Mouse (Mus musculus) central nervous system, embryonic 14 days (tissue): ENCODE data around the gene Wdr60. TPM values are rescaled to one million over a fixed set of nuclear protein-coding genes. Genes with fewer than 3 reads are reported as not detected.

Experiments
- polyA plus RNA-seq: library from polyadenylated mRNA; depleted of rRNA; stranded (reverse); fragments of >200 nt; gene quantifications from 2 replicates; pipeline ENCODE4 v1.2.3, GENCODE M21; 2012; rRNA removed

The Wdr60 gene
- polyA plus RNA-seq = 16.0 and 18.4 TPM in 2 replicates

DNA sequence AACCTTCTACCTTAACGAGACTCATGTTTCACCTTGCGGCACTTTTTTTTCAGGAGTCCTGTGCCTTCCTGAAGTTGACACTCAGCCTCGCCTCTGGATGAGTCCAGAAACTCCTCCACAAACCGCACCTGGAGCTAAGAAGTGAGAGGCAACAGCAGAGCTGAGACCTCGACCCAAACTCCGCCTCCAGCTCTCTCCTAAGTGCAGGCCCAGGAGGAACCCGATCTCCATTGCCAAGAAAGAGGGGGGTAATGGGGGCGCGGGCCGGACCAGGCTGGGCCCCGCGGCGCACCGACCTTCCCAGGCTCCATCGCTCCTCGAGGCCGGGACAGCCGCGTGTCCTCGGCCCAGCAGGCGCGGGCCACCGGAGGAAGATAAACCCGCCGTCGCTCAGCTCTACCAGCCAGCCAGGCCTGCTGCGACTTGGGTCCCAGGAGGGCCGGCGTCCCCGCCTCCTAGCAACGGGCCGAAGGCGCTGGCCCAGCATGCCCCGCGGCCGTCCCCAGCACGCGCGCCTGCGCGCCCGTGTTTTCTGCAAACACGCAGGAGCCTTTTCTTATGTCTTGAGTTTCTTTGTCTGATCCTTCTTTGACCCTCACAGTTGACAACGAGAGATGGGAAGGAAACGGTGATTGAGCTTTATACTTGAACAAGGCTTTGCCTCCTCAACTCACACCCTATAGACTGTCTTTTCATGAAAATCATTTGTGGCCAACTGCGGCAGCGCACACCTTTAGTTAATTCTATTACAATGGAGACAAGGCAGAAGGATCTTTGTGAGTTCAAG is at the start of gene Wdr60:
TSS of gene Wdr60 (minus strand) at position 468 of the 787 bp plus-strand sequence.

DNA sequence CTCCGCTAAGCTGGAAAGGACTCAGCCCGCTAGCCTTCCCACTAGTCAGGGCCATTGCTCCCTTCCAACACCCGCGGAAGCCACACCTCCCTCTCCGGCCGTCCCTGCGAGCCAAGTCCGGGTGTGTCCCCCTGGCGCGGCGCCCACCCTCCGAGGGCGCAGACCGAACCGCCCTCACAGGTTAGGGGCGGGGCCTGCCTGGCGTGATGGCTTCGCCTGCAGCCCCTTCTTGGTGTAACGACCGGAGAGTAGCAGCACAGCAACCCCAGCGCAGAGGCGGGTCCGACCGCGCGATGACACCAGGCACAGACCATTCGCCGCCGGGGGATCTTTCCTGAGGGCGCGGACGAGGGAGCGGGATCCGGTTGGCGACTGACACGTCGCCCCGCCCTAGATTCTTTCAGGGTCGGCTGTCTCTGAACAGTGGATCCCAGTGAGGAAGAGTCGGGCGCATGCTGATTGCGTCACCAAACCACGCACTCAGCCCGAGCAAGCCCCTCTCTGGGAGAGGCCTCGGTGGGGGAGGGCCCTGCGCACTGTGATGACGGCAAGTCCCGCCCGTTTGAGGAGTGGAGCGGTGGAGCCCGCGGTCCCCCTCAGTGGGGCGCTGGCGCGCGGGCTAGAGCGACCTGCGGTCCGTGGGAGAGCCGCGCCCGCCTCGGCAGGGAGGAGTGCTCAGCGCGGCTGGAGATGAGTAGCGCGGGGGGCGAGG is 18.0 kb upstream of the Wdr60 start, which contains the start of gene Esyt2:
TSS of gene Esyt2 (plus strand) at position 544 of the 712 bp plus-strand sequence.

GRCm38 (mm10) chr12:116275086-116275485 is 12.3 kb upstream of the Wdr60 start, which contains the start of gene Gm11027:
Gene Gm11027 (plus strand): TSS chr12:116275386.

Other genes with a start within 250 kb of the Wdr60 start
- 38.2 and 42.6 TPM in 2 replicates for gene Zfp386, start 215.3 kb downstream of the Wdr60 start, polyA plus RNA-seq
- gene Vipr2, start 185.3 kb downstream of the Wdr60 start, polyA plus RNA-seq = 2.1 and 2.3 TPM in 2 replicates
- gene Gm11027, start 12.4 kb upstream of the Wdr60 start, polyA plus RNA-seq = not detected in 2 replicates
- gene Esyt2, start 18.2 kb upstream of the Wdr60 start, polyA plus RNA-seq = 11.1 and 12.4 TPM in 2 replicates
- gene Ncapg2, start 142.4 kb upstream of the Wdr60 start, polyA plus RNA-seq = 14.0 and 16.8 TPM in 2 replicates
- 39.3 and 41.6 TPM in 2 replicates for gene Ptprn2, start 222.7 kb upstream of the Wdr60 start, polyA plus RNA-seq